Mouse (Mus musculus): ENCODE results near the gene Ralgapa2. TPM values are rescaled to one million over a fixed set of nuclear protein-coding genes. Genes with fewer than 3 reads are reported as not detected.

Ralgapa2 gene
- total and polyA plus RNA-seq, 3 experiments = 9.2 to 9.6 TPM; not detected in 1

- Histone ChIP-seq H3K27ac (ENCODE audit: control insufficient read depth, low read depth, low read length) (no peak overlapping the region), H3K79me2 (ENCODE audit: control insufficient read depth, insufficient read depth, low read length, poor library complexity) (no peaks in the 10 kb centered on the region), H3K36me3 (ENCODE audit: control insufficient read depth in 1 of 2, insufficient read depth in 2 of 2, low read length in 2 of 2) (peaks cover 0 to 10% of the 10 kb centered on the region in 2 experiments; a peak in 2 of 4 replicates), H3K27me3 (ENCODE audit: control insufficient read depth in 1 of 2, insufficient read depth in 2 of 2, low read length in 2 of 2) (no peaks in the 10 kb centered on the region), H3K4me3 (ENCODE audit: control insufficient read depth in 1 of 2, insufficient read depth in 1 of 2, low read depth in 2 of 2, low read length in 2 of 2) (no peak overlapping the region), H3K9ac (ENCODE audit: control insufficient read depth, low read depth, low read length, poor library complexity, severe bottlenecking) (no peak overlapping the region), H3K9me3 (replicated peaks; ENCODE audit: insufficient read depth, low read length) (no peaks in the 10 kb centered on the region), H3K4me1 (ENCODE audit: control insufficient read depth in 1 of 2, insufficient read depth in 2 of 2, low read length in 2 of 2) (peaks cover 0 to 2% of the 10 kb centered on the region in 2 experiments; a peak in 1 of 4 replicates)
- DNase-seq (ENCODE audit: low read depth, low spot score) = no peak
- TF ChIP-seq POLR2AphosphoS2 (IDR thresholded peaks at IDR 0.05; ENCODE audit: low read length) (no peak), CHD1 (IDR thresholded peaks at IDR 0.05; ENCODE audit: low read depth, low read length) (no peak), POLR2AphosphoS5 (IDR thresholded peaks at IDR 0.05; ENCODE audit: borderline replicate concordance, low read depth, low read length) (no peak), GABPA (IDR thresholded peaks at IDR 0.05; ENCODE audit: low read depth, low read length) (no peak), RCOR1 (IDR thresholded peaks at IDR 0.05; ENCODE audit: low read depth, low read length) (no peak), TCF12 (IDR thresholded peaks at IDR 0.05; ENCODE audit: low read depth, low read length) (no peak)
Measured at GRCm38 (mm10) chr2:146280921-146281274, 231.2 kb downstream of the Ralgapa2 start.

- Histone ChIP-seq H3K27ac (ENCODE audit: control insufficient read depth, low read depth, low read length) (no peak overlapping the region), H3K4me1 (ENCODE audit: control insufficient read depth in 1 of 2, insufficient read depth in 2 of 2, low read length in 2 of 2) (peaks cover 0 to 2% of the 10 kb centered on the region in 2 experiments; a peak in 1 of 4 replicates)
Measured at GRCm38 (mm10) chr2:146280221-146280920, 231.8 kb downstream of the Ralgapa2 start.

GRCm38 (mm10) chr2:146279430-146280220 lies 232.5 kb downstream of the Ralgapa2 start:
- TF ChIP-seq CHD2 (IDR thresholded peaks at IDR 0.05; ENCODE audit: low read length) (no peak), MXI1 (IDR thresholded peaks at IDR 0.05; ENCODE audit: low read depth, low read length) (no peak), GATA1 (IDR thresholded peaks at IDR 0.05; ENCODE audit: low read depth, low read length) (no peak), KAT2A (conservative IDR thresholded peaks at IDR 0.05; ENCODE audit: low read depth, low read length) (no peak), ELF1 (IDR thresholded peaks at IDR 0.05; ENCODE audit: low read depth, low read length) (no peak), SIN3A (IDR thresholded peaks at IDR 0.05; ENCODE audit: low read length) (no peak), JUND (IDR thresholded peaks at IDR 0.05; ENCODE audit: low read depth, low read length) (no peak)
- Histone ChIP-seq H3K27ac (ENCODE audit: control insufficient read depth, low read depth, low read length) (no peak overlapping the region), H3K79me2 (ENCODE audit: control insufficient read depth, insufficient read depth, low read length, poor library complexity) (no peaks in the 10 kb centered on the region)

More at GRCm38 (mm10) chr2:146280221-146280920, 231.8 kb downstream of the Ralgapa2 start:
- peak; percentile 71 for TF ChIP-seq ZNF384 (IDR thresholded peaks at IDR 0.05; ENCODE audit: low read depth, low read length)
- TF ChIP-seq GATA1 (IDR thresholded peaks at IDR 0.05; ENCODE audit: low read depth, low read length) = 0 out of 2 replicates have a peak, but pooled peaks have one; percentile 16
- no peak for TF ChIP-seq EP300 (IDR thresholded peaks at IDR 0.05; ENCODE audit: low read depth in 1 of 2, low read length in 2 of 2)
- TF ChIP-seq ETS1 (IDR thresholded peaks at IDR 0.05; ENCODE audit: low read depth, low read length) = no peak
- no peaks in the 10 kb centered on the region for H3K27me3 ChIP-seq (ENCODE audit: control insufficient read depth in 1 of 2, insufficient read depth in 2 of 2, low read length in 2 of 2)
- H3K79me2 ChIP-seq (ENCODE audit: control insufficient read depth, insufficient read depth, low read length, poor library complexity) = no peaks in the 10 kb centered on the region
- no peak overlapping the region for H3K4me3 ChIP-seq (ENCODE audit: control insufficient read depth in 1 of 2, insufficient read depth in 1 of 2, low read depth in 2 of 2, low read length in 2 of 2)
- DNase-seq (ENCODE audit: low read depth, low spot score) = no peak
- no peaks in the 10 kb centered on the region for H3K9me3 ChIP-seq (replicated peaks; ENCODE audit: insufficient read depth, low read length)
- H3K36me3 ChIP-seq (ENCODE audit: control insufficient read depth in 1 of 2, insufficient read depth in 2 of 2, low read length in 2 of 2) = peaks cover 0 to 10% of the 10 kb centered on the region in 2 experiments; a peak in 2 of 4 replicates
- no peak overlapping the region for H3K9ac ChIP-seq (ENCODE audit: control insufficient read depth, low read depth, low read length, poor library complexity, severe bottlenecking)

More at GRCm38 (mm10) chr2:146279430-146280220, 232.5 kb downstream of the Ralgapa2 start:
- Histone ChIP-seq H3K9me3 (replicated peaks; ENCODE audit: insufficient read depth, low read length) (no peaks in the 10 kb centered on the region), H3K36me3 (ENCODE audit: control insufficient read depth in 1 of 2, insufficient read depth in 2 of 2, low read length in 2 of 2) (peaks cover 0 to 10% of the 10 kb centered on the region in 2 experiments; a peak in 2 of 4 replicates), H3K4me1 (ENCODE audit: control insufficient read depth in 1 of 2, insufficient read depth in 2 of 2, low read length in 2 of 2) (peaks cover 0 to 2% of the 10 kb centered on the region in 2 experiments; a peak in 1 of 4 replicates), H3K27me3 (ENCODE audit: control insufficient read depth in 1 of 2, insufficient read depth in 2 of 2, low read length in 2 of 2) (no peaks in the 10 kb centered on the region), H3K9ac (ENCODE audit: control insufficient read depth, low read depth, low read length, poor library complexity, severe bottlenecking) (no peak overlapping the region), H3K4me3 (ENCODE audit: control insufficient read depth in 1 of 2, insufficient read depth in 1 of 2, low read depth in 2 of 2, low read length in 2 of 2) (no peak overlapping the region)
- no peak for DNase-seq (ENCODE audit: low read depth, low spot score)
